Mouse (Mus musculus) hindbrain, embryonic 12.5 days (tissue): ENCODE data around the gene Tatdn2. TPM values are rescaled to one million over a fixed set of nuclear protein-coding genes. Genes with fewer than 3 reads are reported as not detected.

Source experiments
- ATAC-seq: fragments of 200-750 bp; cut with Nextera tagmentation; 2 replicates; pipeline ENCODE4 v1.8.0; 2017; ENCODE audit warnings: moderate TSS enrichment; ENCODE audit not compliant: low FRiP score
- H3K27ac ChIP-seq: fragments of 300-500 bp; sonication (generic); 2 replicates; pipeline ENCODE4 v1.5.1; 2016; ENCODE audit warnings: mild to moderate bottlenecking
- H3K27me3 ChIP-seq: fragments of 300-500 bp; sonication (generic); 2 replicates; pipeline ENCODE4 v1.6.1; 2016; ENCODE audit warnings: mild to moderate bottlenecking
- H3K36me3 ChIP-seq: fragments of 300-500 bp; sonication (generic); 2 replicates; pipeline ENCODE4 v1.6.1; 2016; ENCODE audit warnings: mild to moderate bottlenecking
- H3K4me1 ChIP-seq: fragments of 300-500 bp; sonication (generic); 2 replicates; pipeline ENCODE4 v1.6.1; 2016
- H3K4me2 ChIP-seq: fragments of 300-500 bp; sonication (generic); replicated peaks from 2 replicates; pipeline ENCODE4 v1.6.1; 2016; ENCODE audit warnings: mild to moderate bottlenecking
- H3K4me3 ChIP-seq: fragments of 300-500 bp; sonication (generic); 2 replicates; pipeline ENCODE4 v1.5.1; 2016; ENCODE audit warnings: mild to moderate bottlenecking
- H3K9ac ChIP-seq: fragments of 300-500 bp; sonication (generic); 2 replicates; pipeline ENCODE4 v1.6.1; 2016; ENCODE audit warnings: mild to moderate bottlenecking, moderate library complexity
- H3K9me3 ChIP-seq: fragments of 300-500 bp; sonication (generic); replicated peaks from 2 replicates; pipeline ENCODE4 v1.6.1; 2016; ENCODE audit warnings: mild to moderate bottlenecking
- WGBS: fragments of 180-500 bp; shearing (Covaris S2); methylation state at CpG from one replicate; pipeline ENCODE4 v1.1.7; 2016; 5-methylcytosine and 5-hydroxymethylcytosine counted together
- polyA plus RNA-seq: library from polyadenylated mRNA; unstranded; fragments of >200 nt; fragmentation: Nextera tagmentation; extraction: Ambion mirVana; gene quantifications from 2 replicates; pipeline ENCODE4 v1.2.1, GENCODE M21; 2016

Gene Tatdn2
- polyA plus RNA-seq, 1 experiment from 2014 or later, result 0.81 TPM

- no peak overlapping the region for H3K9ac ChIP-seq
- ATAC-seq, result no peak
- H3K4me2 ChIP-seq, result no peak overlapping the region
- H3K27ac ChIP-seq, result no peak overlapping the region
- H3K4me3 ChIP-seq, result no peak overlapping the region
- H3K27me3 ChIP-seq, result no peaks in the 10 kb centered on the region
- peaks cover 54% of the 10 kb centered on the region for H3K36me3 ChIP-seq
- H3K9me3 ChIP-seq, result no peaks in the 10 kb centered on the region
- peaks cover 10% of the 10 kb centered on the region for H3K4me1 ChIP-seq
- WGBS, result 93% methylated on average over 9 of the region's 9 CpGs
Observed at GRCm38 (mm10) chr6:113737318-113738046, 40.6 kb downstream of the Tatdn2 start.

- 8% methylated on average over 41 of the region's 41 CpGs for whole genome bisulfite sequencing
- peak within 1 kb of the TSS; percentile 49; the same call in 1 of the 2 replicates for H3K27ac ChIP-seq
Observed at GRCm38 (mm10) chr6:113740236-113741217, 43.7 kb downstream of the Tatdn2 start, which contains the start of gene Sec13. Gene Sec13 (minus strand): TSS chr6:113740743.

GRCm38 (mm10) chr6:113741425-113741824 lies 44.6 kb downstream of the Tatdn2 start:
- no peak for ATAC-seq
- Histone ChIP-seq H3K4me2 (no peak overlapping the region), H3K36me3 (peaks cover 20% of the 10 kb centered on the region), H3K4me3 (no peak overlapping the region), H3K4me1 (peaks cover 10% of the 10 kb centered on the region), H3K27me3 (peaks cover 14% of the 10 kb centered on the region), H3K9me3 (no peaks in the 10 kb centered on the region), H3K9ac (no peak overlapping the region), H3K27ac (no peak overlapping the region)
- 59% methylated on average over 2 of the region's 2 CpGs for WGBS

More at GRCm38 (mm10) chr6:113740236-113741217, 43.7 kb downstream of the Tatdn2 start, which contains the start of gene Sec13:
- peak; percentile 90 for ATAC-seq
- peak within 1 kb of the TSS; percentile 79 for H3K4me3 ChIP-seq
- peak within 1 kb of the TSS; percentile 81 for H3K4me2 ChIP-seq
- H3K4me1 ChIP-seq, result peaks cover 10% of the 10 kb centered on the region
- no peaks in the 10 kb centered on the region for H3K9me3 ChIP-seq
- peaks cover 29% of the 10 kb centered on the region for H3K36me3 ChIP-seq
- H3K27me3 ChIP-seq, result peaks cover 5% of the 10 kb centered on the region; the same call in 1 of the 2 replicates
- peak within 1 kb of the TSS; percentile 86 for H3K9ac ChIP-seq

GRCm38 (mm10) chr6:113742321-113742720 lies 45.5 kb downstream of the Tatdn2 start:
- Histone ChIP-seq H3K4me3 (no peak overlapping the region), H3K4me1 (peaks cover 10% of the 10 kb centered on the region), H3K27me3 (peaks cover 14% of the 10 kb centered on the region), H3K4me2 (no peak overlapping the region), H3K9me3 (no peaks in the 10 kb centered on the region), H3K36me3 (peaks cover 13% of the 10 kb centered on the region), H3K27ac (no peak overlapping the region), H3K9ac (no peak overlapping the region)
- ATAC-seq, result no peak
- WGBS, result 78% methylated on average over 1 of the region's 1 CpGs

- Histone ChIP-seq H3K4me2 (no peak overlapping the region), H3K4me3 (no peak overlapping the region), H3K4me1 (peaks cover 10% of the 10 kb centered on the region), H3K27me3 (peaks cover 14% of the 10 kb centered on the region), H3K36me3 (peaks cover 5% of the 10 kb centered on the region; the same call in 1 of the 2 replicates), H3K9ac (no peak overlapping the region), H3K27ac (no peak overlapping the region), H3K9me3 (no peaks in the 10 kb centered on the region)
- WGBS, result 73% methylated on average over 1 of the region's 1 CpGs
- ATAC-seq, result no peak
Observed at GRCm38 (mm10) chr6:113743111-113743510, 46.3 kb downstream of the Tatdn2 start.

- no peak overlapping the region for H3K4me3 ChIP-seq
- ATAC-seq, result no peak
- H3K9ac ChIP-seq, result no peak overlapping the region
- peaks cover 22% of the 10 kb centered on the region for H3K27me3 ChIP-seq
- H3K4me2 ChIP-seq, result no peak overlapping the region
- no peaks in the 10 kb centered on the region for H3K9me3 ChIP-seq
- H3K36me3 ChIP-seq, result no peaks in the 10 kb centered on the region
- H3K4me1 ChIP-seq, result no peaks in the 10 kb centered on the region
- no peak overlapping the region for H3K27ac ChIP-seq
Observed at GRCm38 (mm10) chr6:113745117-113745516, 48.3 kb downstream of the Tatdn2 start.

- 87% methylated on average over 14 of the region's 14 CpGs for WGBS
- no peaks in the 10 kb centered on the region for H3K9me3 ChIP-seq
- no peak for ATAC-seq
Observed at GRCm38 (mm10) chr6:113747284-113747683, 50.4 kb downstream of the Tatdn2 start.

GRCm38 (mm10) chr6:113748351-113748750 lies 51.5 kb downstream of the Tatdn2 start:
- Histone ChIP-seq H3K4me2 (no peak overlapping the region), H3K4me1 (no peaks in the 10 kb centered on the region), H3K27me3 (peaks cover 22% of the 10 kb centered on the region), H3K36me3 (no peaks in the 10 kb centered on the region; the same call in 1 of the 2 replicates), H3K9me3 (no peaks in the 10 kb centered on the region), H3K27ac (no peak overlapping the region), H3K4me3 (no peak overlapping the region), H3K9ac (no peak overlapping the region)
- 35% methylated on average over 26 of the region's 26 CpGs for WGBS
- no peak for ATAC-seq

More at GRCm38 (mm10) chr6:113747284-113747683, 50.4 kb downstream of the Tatdn2 start:
- Histone ChIP-seq H3K36me3 (no peaks in the 10 kb centered on the region), H3K27me3 (peaks cover 22% of the 10 kb centered on the region), H3K27ac (no peak overlapping the region), H3K9ac (no peak overlapping the region), H3K4me2 (no peak overlapping the region), H3K4me3 (no peak overlapping the region), H3K4me1 (no peaks in the 10 kb centered on the region)

- ATAC-seq, result no peak
- WGBS, result 63% methylated on average over 17 of the region's 17 CpGs
- H3K36me3 ChIP-seq, result peaks cover 6% of the 10 kb centered on the region
Observed at GRCm38 (mm10) chr6:113749119-113749685, 52.4 kb downstream of the Tatdn2 start.

More at GRCm38 (mm10) chr6:113749119-113749685, 52.4 kb downstream of the Tatdn2 start:
- Histone ChIP-seq H3K4me2 (no peak overlapping the region), H3K27me3 (peaks cover 17% of the 10 kb centered on the region), H3K9me3 (no peaks in the 10 kb centered on the region), H3K4me3 (no peak overlapping the region), H3K27ac (no peak overlapping the region), H3K9ac (no peak overlapping the region), H3K4me1 (no peaks in the 10 kb centered on the region)
